Mouse (Mus musculus): ENCODE data around the gene Dcaf11.

Dcaf11 gene

GRCm38 (mm10) chr14:55557003-55557402, 2.8 kb upstream of the Dcaf11 start:
- peak; percentile 91 for DNase-seq (ENCODE audit: low spot score)

GRCm38 (mm10) chr14:55557587-55557986, 2.2 kb upstream of the Dcaf11 start:
- no peak for DNase-seq (ENCODE audit: low spot score)

- DNase-seq (ENCODE audit: low spot score) = no peak
These were observed 912 bp upstream of the Dcaf11 start for GRCm38 (mm10) chr14:55558740-55559448.

GRCm38 (mm10) chr14:55560202-55561073, 632 bp downstream of the Dcaf11 start, which contains the start of gene A730061H03Rik:
Gene A730061H03Rik, minus strand, starts transcription at chr14:55560406.
- peak; percentile 98 for DNase-seq (ENCODE audit: low spot score)

- no peak for DNase-seq (ENCODE audit: low spot score)
These were observed 2.1 kb downstream of the Dcaf11 start for GRCm38 (mm10) chr14:55561860-55562259.

GRCm38 (mm10) chr14:55563249-55563648, 3.4 kb downstream of the Dcaf11 start:
- DNase-seq (ENCODE audit: low spot score) = no peak

- no peak for DNase-seq (ENCODE audit: low spot score)
These were observed 5.9 kb downstream of the Dcaf11 start for GRCm38 (mm10) chr14:55565748-55566147.

- no peak for DNase-seq (ENCODE audit: low spot score)
These were observed 7.7 kb downstream of the Dcaf11 start for GRCm38 (mm10) chr14:55567496-55567895.

- no peak for DNase-seq (ENCODE audit: low spot score)
These were observed 10.8 kb downstream of the Dcaf11 start for GRCm38 (mm10) chr14:55570588-55570987.

- DNase-seq (ENCODE audit: low spot score) = no peak
These were observed 12.0 kb downstream of the Dcaf11 start for GRCm38 (mm10) chr14:55571760-55572159.

GRCm38 (mm10) chr14:55575302-55575701, 15.5 kb downstream of the Dcaf11 start, which contains the start of gene Fitm1:
Gene Fitm1, plus strand, starts transcription at chr14:55575617.
- no peak for DNase-seq (ENCODE audit: low spot score)

GRCm38 (mm10) chr14:55575711-55576110, 15.9 kb downstream of the Dcaf11 start:
- no peak for DNase-seq (ENCODE audit: low spot score)

GRCm38 (mm10) chr14:55576376-55576775, 16.6 kb downstream of the Dcaf11 start:
- DNase-seq (ENCODE audit: low spot score) = peak; percentile 70

GRCm38 (mm10) chr14:55577871-55578667, 18.3 kb downstream of the Dcaf11 start, which contains the start of gene Psme1:
Gene Psme1, plus strand, starts transcription at chr14:55578123.
- DNase-seq (ENCODE audit: low spot score) = peak; percentile 85

- peak; percentile 84 for DNase-seq (ENCODE audit: low spot score)
These were observed 19.0 kb downstream of the Dcaf11 start for GRCm38 (mm10) chr14:55578668-55579269.

- DNase-seq (ENCODE audit: low spot score) = no peak
These were observed 20.0 kb downstream of the Dcaf11 start for GRCm38 (mm10) chr14:55579511-55580496.

GRCm38 (mm10) chr14:55580731-55581130, 20.9 kb downstream of the Dcaf11 start:
- DNase-seq (ENCODE audit: low spot score) = no peak

- DNase-seq (ENCODE audit: low spot score) = no peak
These were observed 22.3 kb downstream of the Dcaf11 start for GRCm38 (mm10) chr14:55581981-55582681.

GRCm38 (mm10) chr14:55584303-55584701, 24.5 kb downstream of the Dcaf11 start:
- DNase-seq (ENCODE audit: low spot score) = no peak
